Mouse (Mus musculus) kidney, adult 9 months (tissue): ENCODE data around the gene Asprv1.
A peak's percentile ranks its signal among the peaks of the same experiment; 100 is the strongest.

Source experiments
- DNase-seq: peaks from one replicate; pipeline ENCODE4 v3.0.0; 2022

Gene Asprv1

GRCm38 (mm10) chr6:86627946-86628345, at the start of gene Asprv1:
Asprv1 (plus strand) TSS chr6:86628164.
- DNase-seq, result no peak

GRCm38 (mm10) chr6:86578396-86578795, 49.6 kb upstream of the Asprv1 start:
- DNase-seq, result peak; percentile 89

GRCm38 (mm10) chr6:86579066-86579784, 48.7 kb upstream of the Asprv1 start:
- no peak for DNase-seq

GRCm38 (mm10) chr6:86579926-86580325, 48.0 kb upstream of the Asprv1 start:
- DNase-seq, result no peak

GRCm38 (mm10) chr6:86583141-86583540, 44.8 kb upstream of the Asprv1 start:
- DNase-seq, result no peak

- no peak for DNase-seq
Measured at GRCm38 (mm10) chr6:86583601-86584215, 44.3 kb upstream of the Asprv1 start.

- peak; percentile 60 for DNase-seq
Measured at GRCm38 (mm10) chr6:86584296-86585015, 43.5 kb upstream of the Asprv1 start.

- DNase-seq, result peak; percentile 96
Measured at GRCm38 (mm10) chr6:86585070-86585600, 42.8 kb upstream of the Asprv1 start.

- no peak for DNase-seq
Measured at GRCm38 (mm10) chr6:86586070-86586469, 41.9 kb upstream of the Asprv1 start.

- DNase-seq, result no peak
Measured at GRCm38 (mm10) chr6:86588429-86588828, 39.5 kb upstream of the Asprv1 start.

- no peak for DNase-seq
Measured at GRCm38 (mm10) chr6:86593146-86593897, 34.6 kb upstream of the Asprv1 start.

GRCm38 (mm10) chr6:86594636-86595035, 33.3 kb upstream of the Asprv1 start:
- peak; percentile 82 for DNase-seq

GRCm38 (mm10) chr6:86595865-86596440, 32.0 kb upstream of the Asprv1 start:
- DNase-seq, result peak; percentile 37

- DNase-seq, result no peak
Measured at GRCm38 (mm10) chr6:86598742-86599193, 29.2 kb upstream of the Asprv1 start.

- DNase-seq, result peak; percentile 87
Measured at GRCm38 (mm10) chr6:86599197-86599596, 28.8 kb upstream of the Asprv1 start.

GRCm38 (mm10) chr6:86599951-86600414, 28.0 kb upstream of the Asprv1 start:
- peak; percentile 43 for DNase-seq

- DNase-seq, result no peak
Measured at GRCm38 (mm10) chr6:86605260-86605659, 22.7 kb upstream of the Asprv1 start.

GRCm38 (mm10) chr6:86606289-86606688, 21.7 kb upstream of the Asprv1 start:
- DNase-seq, result no peak

- DNase-seq, result no peak
Measured at GRCm38 (mm10) chr6:86607471-86607870, 20.5 kb upstream of the Asprv1 start.

GRCm38 (mm10) chr6:86609235-86609634, 18.7 kb upstream of the Asprv1 start:
- DNase-seq, result no peak

- DNase-seq, result peak; percentile 79
Measured at GRCm38 (mm10) chr6:86610714-86611113, 17.2 kb upstream of the Asprv1 start.

GRCm38 (mm10) chr6:86615301-86615700, 12.7 kb upstream of the Asprv1 start:
- DNase-seq, result no peak
